Mouse (Mus musculus): ENCODE results near the gene Ap1s2. TPM values are rescaled to one million over a fixed set of nuclear protein-coding genes. Genes with fewer than 3 reads are reported as not detected.

Ap1s2 gene
- polyA plus RNA-seq, 1 experiment from 2014 or later: 19.8 TPM

Other genes with a start within 250 kb of the Ap1s2 start
- gene Rnf138rt1, start 147.7 kb upstream of the Ap1s2 start, polyA plus RNA-seq (2016; fragmentation: Nextera tagmentation; extraction: Ambion mirVana): 0.43 and 0.81 TPM in 2 replicates
- gene Zrsr2, start 49.6 kb downstream of the Ap1s2 start, polyA plus RNA-seq (2016; fragmentation: Nextera tagmentation; extraction: Ambion mirVana): 67.8 and 74.2 TPM in 2 replicates
- 0.15 and 0.30 TPM in 2 replicates for gene Car5b, start 119.0 kb downstream of the Ap1s2 start, polyA plus RNA-seq (2016; fragmentation: Nextera tagmentation; extraction: Ambion mirVana)
- 52.5 and 59.1 TPM in 2 replicates for gene Siah1b, start 167.5 kb downstream of the Ap1s2 start, polyA plus RNA-seq (2016; fragmentation: Nextera tagmentation; extraction: Ambion mirVana)
- 1.6 and 1.8 TPM in 2 replicates for gene Cltrn, start 179.8 kb downstream of the Ap1s2 start, polyA plus RNA-seq (2016; fragmentation: Nextera tagmentation; extraction: Ambion mirVana)
- 0.25 and 0.27 TPM in 2 replicates for gene Ace2, start 230.3 kb downstream of the Ap1s2 start, polyA plus RNA-seq (2016; fragmentation: Nextera tagmentation; extraction: Ambion mirVana)